Mouse (Mus musculus): ENCODE data around the gene Cdh1. TPM values are rescaled to one million over a fixed set of nuclear protein-coding genes. Genes with fewer than 3 reads are reported as not detected.

The Cdh1 gene
- total and polyA plus RNA-seq, 2 experiments from 2014 or later: 6.6 to 6.7 TPM

DNA sequence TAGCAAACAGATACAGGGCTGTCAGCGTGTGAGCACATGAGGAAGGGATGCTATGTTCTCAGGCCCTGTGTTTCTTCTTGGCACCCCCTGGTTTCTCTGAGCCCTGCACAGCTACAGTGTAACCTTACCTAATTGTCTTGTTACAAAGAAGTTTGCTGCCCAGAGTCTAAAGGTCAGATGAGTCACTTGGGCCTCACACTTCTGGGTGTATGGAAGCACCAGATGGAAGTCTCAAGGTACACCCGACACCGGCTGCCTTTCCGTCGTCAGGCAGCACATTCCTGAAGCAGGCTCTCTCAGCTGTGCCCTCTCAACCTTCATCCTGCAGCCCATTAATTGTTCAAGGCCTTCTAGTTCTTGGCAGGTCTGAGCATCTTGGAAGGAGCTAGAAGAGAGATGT is 11.6 kb downstream of the Cdh1 start:
- no peaks in the 10 kb centered on the region for H3K36me3 ChIP-seq (ENCODE audit: insufficient read depth, low read length)
- no peak for ATAC-seq
- no peak overlapping the region for H3K9ac ChIP-seq (replicated peaks; ENCODE audit: low read length)
- H3K4me1 ChIP-seq (ENCODE audit: insufficient read depth, low read length): peaks cover 3% of the 10 kb centered on the region; the same call in 1 of the 2 replicates
- WGBS: 69% methylated on average over 5 of the region's 5 CpGs
- H3K27ac ChIP-seq: no peak overlapping the region
- H3K4me2 ChIP-seq (ENCODE audit: low read depth, low read length): no peak overlapping the region
- H3K9me3 ChIP-seq (ENCODE audit: low read length): no peaks in the 10 kb centered on the region
- TF ChIP-seq CTCF (IDR thresholded peaks at IDR 0.05; ENCODE audit: low read depth): no peak
- no peaks in the 10 kb centered on the region for H3K27me3 ChIP-seq (ENCODE audit: insufficient read depth, low read length)
- H3K4me3 ChIP-seq (ENCODE audit: low read length): no peak overlapping the region
- DNase-seq (ENCODE audit: low spot score): no peak

DNA sequence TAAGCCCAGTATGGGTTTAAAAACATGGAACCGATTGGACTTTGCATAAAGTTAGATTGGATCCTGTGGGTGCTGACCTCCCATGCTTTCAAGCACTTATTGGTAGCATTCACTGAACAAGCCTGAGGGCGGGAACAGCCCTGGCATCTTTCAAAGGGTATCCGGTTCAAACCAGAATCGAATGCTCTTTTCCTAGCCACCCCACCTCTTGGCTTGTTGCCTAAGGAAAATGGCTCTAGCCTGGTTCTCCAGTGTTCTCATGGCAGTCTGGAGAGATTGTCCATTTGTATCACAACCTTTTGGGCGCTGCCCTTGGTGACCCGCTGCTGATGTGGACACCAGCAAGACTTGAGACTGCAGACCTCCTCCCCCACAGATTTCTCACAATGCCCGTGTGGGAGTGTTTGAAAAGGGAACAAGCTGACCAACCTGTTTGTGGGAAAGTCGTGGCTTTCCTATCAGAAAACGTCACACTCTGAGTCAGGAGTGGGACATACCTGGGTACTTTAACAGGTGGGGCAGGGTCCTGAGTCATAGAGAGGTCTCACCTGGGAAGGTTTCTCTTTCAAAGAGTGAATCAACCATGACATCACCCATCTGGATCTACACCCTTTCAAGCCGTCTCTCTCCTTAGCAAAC is 12.6 kb downstream of the Cdh1 start:
- WGBS: 80% methylated on average over 10 of the region's 10 CpGs

DNA sequence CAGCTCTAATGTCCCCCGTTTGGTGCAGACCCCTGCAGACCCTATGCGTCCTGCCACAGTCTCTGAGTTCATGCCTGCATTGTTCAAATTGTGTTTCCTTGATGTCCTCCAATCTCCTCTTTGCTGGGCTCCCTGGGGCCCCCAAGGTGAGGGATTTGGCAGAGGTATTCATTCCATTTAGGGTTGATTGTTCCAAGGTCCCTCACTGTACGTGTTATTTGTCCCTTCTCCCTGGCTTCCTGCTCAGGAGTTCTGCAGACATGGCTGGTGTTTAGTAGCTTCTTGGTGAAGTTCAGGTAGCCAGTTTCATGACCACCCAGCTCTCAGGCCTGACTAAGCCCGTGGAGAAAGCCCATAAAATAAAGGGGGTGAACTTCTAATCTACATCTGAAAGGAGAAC is 13.5 kb downstream of the Cdh1 start:
- Histone ChIP-seq H3K27me3 (ENCODE audit: insufficient read depth, low read length) (no peaks in the 10 kb centered on the region), H3K4me1 (ENCODE audit: insufficient read depth, low read length) (peaks cover 3% of the 10 kb centered on the region; the same call in 1 of the 2 replicates), H3K9me3 (ENCODE audit: low read length) (no peaks in the 10 kb centered on the region), H3K4me3 (ENCODE audit: low read length) (no peak overlapping the region), H3K9ac (replicated peaks; ENCODE audit: low read length) (no peak overlapping the region), H3K36me3 (ENCODE audit: insufficient read depth, low read length) (no peaks in the 10 kb centered on the region), H3K4me2 (ENCODE audit: low read depth, low read length) (no peak overlapping the region), H3K27ac (no peak overlapping the region)
- 50% methylated on average over 4 of the region's 4 CpGs for whole genome bisulfite sequencing
- ATAC-seq (no peak), DNase-seq (ENCODE audit: low spot score) (no peak)
- TF ChIP-seq CTCF (IDR thresholded peaks at IDR 0.05; ENCODE audit: low read depth): no peak

More for the DNA sequence above, 12.6 kb downstream of the Cdh1 start:
- ATAC-seq (no peak), DNase-seq (ENCODE audit: low spot score) (no peak)
- no peak for TF ChIP-seq CTCF (IDR thresholded peaks at IDR 0.05; ENCODE audit: low read depth)
- H3K9ac ChIP-seq (replicated peaks; ENCODE audit: low read length): no peak overlapping the region
- peaks cover 3% of the 10 kb centered on the region; the same call in 1 of the 2 replicates for H3K4me1 ChIP-seq (ENCODE audit: insufficient read depth, low read length)
- no peaks in the 10 kb centered on the region for H3K36me3 ChIP-seq (ENCODE audit: insufficient read depth, low read length)
- H3K27me3 ChIP-seq (ENCODE audit: insufficient read depth, low read length): no peaks in the 10 kb centered on the region
- no peak overlapping the region for H3K4me2 ChIP-seq (ENCODE audit: low read depth, low read length)
- no peak overlapping the region for H3K27ac ChIP-seq
- no peaks in the 10 kb centered on the region for H3K9me3 ChIP-seq (ENCODE audit: low read length)
- H3K4me3 ChIP-seq (ENCODE audit: low read length): no peak overlapping the region

DNA sequence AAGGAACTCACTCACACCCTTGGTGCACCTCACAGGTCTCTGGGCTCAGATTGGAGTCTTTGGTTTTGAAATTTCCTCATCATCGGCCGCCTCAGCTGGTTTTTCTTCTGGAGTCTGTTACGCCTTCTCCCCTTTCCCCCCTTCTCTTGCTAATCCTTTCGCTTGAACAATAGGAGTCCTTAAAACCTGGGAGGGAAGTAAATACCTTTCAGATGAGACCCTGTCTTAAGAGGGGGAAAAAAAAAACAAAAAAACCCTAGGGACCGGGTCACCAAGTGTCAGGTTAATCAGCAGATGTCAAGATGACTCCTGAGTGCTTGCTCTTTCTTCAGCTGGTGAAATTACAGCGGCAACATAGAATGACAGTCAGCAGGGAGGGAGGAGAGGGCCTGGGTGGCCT is 14.0 kb downstream of the Cdh1 start:
- Histone ChIP-seq H3K36me3 (ENCODE audit: insufficient read depth, low read length) (no peaks in the 10 kb centered on the region), H3K4me2 (ENCODE audit: low read depth, low read length) (no peak overlapping the region), H3K27ac (no peak overlapping the region), H3K4me3 (ENCODE audit: low read length) (no peak overlapping the region), H3K9ac (replicated peaks; ENCODE audit: low read length) (no peak overlapping the region), H3K4me1 (ENCODE audit: insufficient read depth, low read length) (peaks cover 3% of the 10 kb centered on the region; the same call in 1 of the 2 replicates), H3K9me3 (ENCODE audit: low read length) (no peaks in the 10 kb centered on the region), H3K27me3 (ENCODE audit: insufficient read depth, low read length) (no peaks in the 10 kb centered on the region)
- ATAC-seq (no peak), DNase-seq (ENCODE audit: low spot score) (no peak)
- TF ChIP-seq CTCF (IDR thresholded peaks at IDR 0.05; ENCODE audit: low read depth): no peak
- WGBS: 44% methylated on average over 6 of the region's 6 CpGs

DNA sequence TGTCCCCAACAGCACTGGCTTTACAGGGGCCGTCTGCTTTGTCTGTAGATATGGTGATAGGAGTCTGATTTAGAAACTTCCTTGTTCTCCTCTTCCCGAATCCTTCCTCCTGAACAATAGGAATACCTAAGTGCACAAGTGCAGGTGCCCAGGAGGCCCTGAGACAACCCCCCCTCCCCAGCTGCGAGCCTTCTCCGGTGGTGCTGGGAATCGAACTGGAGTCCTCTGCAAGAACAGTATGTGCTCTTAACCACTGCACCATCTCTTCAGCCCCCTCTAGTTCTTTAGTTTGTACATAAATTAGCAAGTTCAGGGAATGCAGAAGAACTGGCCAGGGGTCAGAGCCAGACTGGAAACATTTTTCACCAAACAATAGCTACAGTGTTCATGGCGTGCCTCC is 14.7 kb downstream of the Cdh1 start:
- ATAC-seq (no peak), DNase-seq (ENCODE audit: low spot score) (no peak)
- no peak for TF ChIP-seq CTCF (IDR thresholded peaks at IDR 0.05; ENCODE audit: low read depth)
- 82% methylated on average over 6 of the region's 6 CpGs for WGBS
- H3K4me2 ChIP-seq (ENCODE audit: low read depth, low read length): no peak overlapping the region
- no peaks in the 10 kb centered on the region for H3K9me3 ChIP-seq (ENCODE audit: low read length)
- no peak overlapping the region for H3K4me3 ChIP-seq (ENCODE audit: low read length)
- no peaks in the 10 kb centered on the region for H3K27me3 ChIP-seq (ENCODE audit: insufficient read depth, low read length)
- H3K27ac ChIP-seq: no peak overlapping the region
- peaks cover 3% of the 10 kb centered on the region; the same call in 1 of the 2 replicates for H3K4me1 ChIP-seq (ENCODE audit: insufficient read depth, low read length)
- H3K36me3 ChIP-seq (ENCODE audit: insufficient read depth, low read length): no peaks in the 10 kb centered on the region
- H3K9ac ChIP-seq (replicated peaks; ENCODE audit: low read length): no peak overlapping the region

DNA sequence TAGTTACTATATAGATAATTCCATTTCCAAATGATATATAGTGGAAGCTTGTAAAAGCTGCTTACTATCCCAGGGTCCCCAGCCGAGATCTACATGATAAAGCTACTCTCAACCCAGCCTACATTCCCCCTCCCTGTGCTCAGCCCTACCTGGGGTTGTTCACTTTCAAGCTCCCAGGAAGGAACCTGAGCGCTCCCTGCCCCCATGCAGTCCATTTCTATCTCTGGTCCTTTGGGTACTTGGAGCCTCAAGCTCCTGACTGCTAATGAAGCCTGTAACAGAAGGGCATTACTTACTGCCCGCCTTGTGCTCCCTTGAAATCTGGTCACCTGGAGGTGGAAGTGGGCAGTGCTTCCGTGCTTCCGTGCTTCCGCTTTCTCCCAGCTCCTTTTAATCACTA is 15.2 kb downstream of the Cdh1 start:
- H3K9me3 ChIP-seq (ENCODE audit: low read length): no peaks in the 10 kb centered on the region
- no peak overlapping the region for H3K27ac ChIP-seq
- H3K9ac ChIP-seq (replicated peaks; ENCODE audit: low read length): no peak overlapping the region
- H3K36me3 ChIP-seq (ENCODE audit: insufficient read depth, low read length): no peaks in the 10 kb centered on the region
- no peak overlapping the region for H3K4me3 ChIP-seq (ENCODE audit: low read length)
- TF ChIP-seq CTCF (IDR thresholded peaks at IDR 0.05; ENCODE audit: low read depth): peak; percentile 37
- ATAC-seq: no peak
- no peak for DNase-seq (ENCODE audit: low spot score)
- 54% methylated on average over 6 of the region's 6 CpGs for WGBS
- H3K27me3 ChIP-seq (ENCODE audit: insufficient read depth, low read length): no peaks in the 10 kb centered on the region
- no peak overlapping the region for H3K4me2 ChIP-seq (ENCODE audit: low read depth, low read length)
- H3K4me1 ChIP-seq (ENCODE audit: insufficient read depth, low read length): peaks cover 3% of the 10 kb centered on the region; the same call in 1 of the 2 replicates

DNA sequence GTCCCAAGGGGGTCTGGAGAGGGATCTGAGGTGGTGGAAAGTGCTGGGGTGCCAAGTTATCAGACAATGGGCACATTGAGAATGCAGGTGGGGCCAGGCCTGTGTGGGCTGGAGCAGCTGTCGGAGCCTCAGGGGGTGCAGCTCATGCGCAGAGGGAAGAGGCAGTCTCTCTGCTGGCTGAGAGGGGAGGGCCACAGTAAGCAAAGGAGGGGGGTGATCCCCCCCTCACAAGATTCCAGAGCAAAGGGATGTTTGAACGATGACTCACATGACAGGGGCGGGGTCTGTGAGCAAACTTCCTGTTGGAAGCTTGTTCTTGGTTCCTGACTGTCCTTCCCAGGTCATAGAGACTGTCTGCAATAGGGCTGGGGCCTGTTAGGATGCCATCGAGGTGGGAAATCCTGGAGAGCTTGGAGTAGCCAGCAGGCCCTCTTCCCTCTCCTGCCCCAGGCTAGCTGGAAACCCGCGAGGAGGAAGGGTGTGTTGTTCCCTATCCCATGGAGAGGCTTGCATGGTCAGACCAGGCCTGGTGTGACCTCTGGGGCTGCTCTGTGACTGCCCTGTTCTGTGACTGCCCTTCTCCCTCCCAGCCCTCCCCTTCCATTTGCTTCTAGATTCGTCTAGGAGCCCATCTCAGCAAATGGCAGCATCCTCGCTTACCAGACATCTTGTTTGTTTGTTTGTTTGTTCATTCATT is 16.5 kb downstream of the Cdh1 start:
- 50% methylated on average over 9 of the region's 9 CpGs for WGBS

More for the DNA sequence above, 16.5 kb downstream of the Cdh1 start:
- no peak overlapping the region for H3K27ac ChIP-seq
- no peaks in the 10 kb centered on the region for H3K9me3 ChIP-seq (ENCODE audit: low read length)
- H3K27me3 ChIP-seq (ENCODE audit: insufficient read depth, low read length): no peaks in the 10 kb centered on the region
- H3K4me3 ChIP-seq (ENCODE audit: low read length): no peak overlapping the region
- H3K4me1 ChIP-seq (ENCODE audit: insufficient read depth, low read length): peaks cover 3% of the 10 kb centered on the region; the same call in 1 of the 2 replicates
- no peak overlapping the region for H3K9ac ChIP-seq (replicated peaks; ENCODE audit: low read length)
- no peak overlapping the region for H3K4me2 ChIP-seq (ENCODE audit: low read depth, low read length)
- DNase-seq (ENCODE audit: low spot score): peak; percentile 27
- no peaks in the 10 kb centered on the region for H3K36me3 ChIP-seq (ENCODE audit: insufficient read depth, low read length)
- peak; percentile 68 for ATAC-seq
- TF ChIP-seq CTCF (IDR thresholded peaks at IDR 0.05; ENCODE audit: low read depth): no peak
